Mouse (Mus musculus) hindbrain, postnatal 0 days (tissue): ENCODE data around the gene Glis1. TPM values are rescaled to one million over a fixed set of nuclear protein-coding genes. Genes with fewer than 3 reads are reported as not detected.
A peak's percentile ranks its signal among the peaks of the same experiment; 100 is the strongest.

ENCODE experiments used
- ATAC-seq: fragments of 200-750 bp; cut with Nextera tagmentation; 2 replicates; pipeline ENCODE4 v1.8.0; 2017; ENCODE audit warnings: mild to moderate bottlenecking, moderate TSS enrichment, moderate library complexity
- DNase-seq: peaks from one replicate; pipeline ENCODE4 v3.0.0-alpha.2; 2015; ENCODE audit warnings: low spot score
- H3K27ac ChIP-seq: fragments of 300-500 bp; sonication (generic); 2 replicates; pipeline ENCODE4 v1.5.1; 2014; ENCODE audit warnings: mild to moderate bottlenecking
- H3K27me3 ChIP-seq: fragments of 300-500 bp; sonication (generic); 2 replicates; pipeline ENCODE4 v1.6.1; 2014; ENCODE audit warnings: low read length, mixed read lengths; ENCODE audit not compliant: insufficient read depth
- H3K36me3 ChIP-seq: fragments of 300-500 bp; sonication (generic); 2 replicates; pipeline ENCODE4 v1.6.1; 2014; ENCODE audit warnings: low read length, mixed read lengths; ENCODE audit not compliant: insufficient read depth
- H3K4me1 ChIP-seq: fragments of 300-500 bp; sonication (generic); 2 replicates; pipeline ENCODE4 v1.6.1; 2014; ENCODE audit warnings: antibody characterized with exemption, low read length, mixed read lengths; ENCODE audit not compliant: insufficient read depth
- H3K4me2 ChIP-seq: fragments of 300-500 bp; sonication (generic); 2 replicates; pipeline ENCODE4 v1.6.1; 2014; ENCODE audit warnings: low read depth, mild to moderate bottlenecking, low read length, moderate library complexity, mixed read lengths
- H3K4me3 ChIP-seq: fragments of 300-500 bp; sonication (generic); 2 replicates; pipeline ENCODE4 v1.5.1; 2014; ENCODE audit warnings: low read length
- H3K9ac ChIP-seq: fragments of 300-500 bp; sonication (generic); replicated peaks from 2 replicates; pipeline ENCODE4 v1.6.1; 2014; ENCODE audit warnings: mild to moderate bottlenecking, low read length, moderate library complexity, mixed read lengths
- H3K9me3 ChIP-seq: fragments of 300-500 bp; sonication (generic); 2 replicates; pipeline ENCODE4 v1.6.1; 2016; ENCODE audit warnings: low read length, mixed read lengths
- CTCF ChIP-seq: IDR thresholded peaks from 2 replicates; pipeline ENCODE4 v1.5.1; 2016; ENCODE audit warnings: antibody characterized with exemption, control low read depth, low read depth
- WGBS: fragments of 180-500 bp; shearing (Covaris S2); extraction: QIAGEN DNeasy Blood & Tissue Kit; methylation state at CpG from one replicate; pipeline ENCODE4 v1.1.7; 2014; 5-methylcytosine and 5-hydroxymethylcytosine counted together
- polyA plus RNA-seq: library from polyadenylated mRNA; unstranded; fragments of >200 nt; fragmentation: Nextera tagmentation; extraction: Ambion mirVana; gene quantifications from 2 replicates; pipeline ENCODE4 v1.2.1, GENCODE M21; 2015
- total RNA-seq: library from RNA; depleted of rRNA; stranded (reverse); fragments of >200 nt; gene quantifications from 2 replicates; pipeline ENCODE4 v1.2.3, GENCODE M21; 2014

Gene Glis1
- total and polyA plus RNA-seq, 2 experiments from 2014 or later = 4.1 to 11.9 TPM

DNA sequence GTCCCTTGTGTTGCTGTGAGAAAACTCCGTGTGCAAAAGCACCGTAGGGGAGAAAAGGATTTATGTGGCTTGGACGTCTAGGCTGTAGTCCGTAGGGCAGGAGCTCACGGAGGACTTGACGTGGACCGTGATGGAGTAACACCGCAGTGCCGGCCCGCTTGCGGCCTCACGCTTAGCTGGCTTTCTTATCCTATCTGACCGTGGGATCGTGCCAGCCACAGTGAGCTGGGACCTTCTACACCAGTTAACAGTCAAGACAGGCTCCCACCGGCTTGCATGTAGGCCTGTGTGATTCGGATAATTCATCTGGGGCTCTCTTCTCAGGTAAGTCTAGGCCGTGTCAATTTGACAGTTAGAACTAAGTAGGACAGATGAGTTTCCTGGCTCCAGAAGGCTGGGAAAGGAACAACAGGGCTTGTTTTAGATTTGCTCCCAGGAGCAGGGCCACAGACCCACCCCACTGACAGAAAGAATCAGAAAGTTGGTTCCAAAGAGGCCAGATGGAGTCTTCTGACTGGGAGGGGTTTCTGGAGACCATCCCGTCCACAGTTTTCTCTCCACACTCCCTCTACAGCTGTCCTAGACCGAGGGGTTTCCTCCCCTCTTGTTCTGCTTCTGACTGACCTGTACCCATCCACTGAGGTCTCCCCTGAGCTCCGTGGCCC lies 49.3 kb downstream of the Glis1 start:
- Histone ChIP-seq H3K27ac (no peak overlapping the region), H3K4me3 (no peak overlapping the region), H3K36me3 (no peaks in the 10 kb centered on the region), H3K9me3 (no peaks in the 10 kb centered on the region), H3K27me3 (no peaks in the 10 kb centered on the region), H3K4me2 (no peak overlapping the region), H3K9ac (no peak overlapping the region), H3K4me1 (no peaks in the 10 kb centered on the region)
- ATAC-seq (no peak), DNase-seq (no peak)
- no peak for TF ChIP-seq CTCF
- 77% methylated on average over 20 of the region's 20 CpGs for WGBS

DNA sequence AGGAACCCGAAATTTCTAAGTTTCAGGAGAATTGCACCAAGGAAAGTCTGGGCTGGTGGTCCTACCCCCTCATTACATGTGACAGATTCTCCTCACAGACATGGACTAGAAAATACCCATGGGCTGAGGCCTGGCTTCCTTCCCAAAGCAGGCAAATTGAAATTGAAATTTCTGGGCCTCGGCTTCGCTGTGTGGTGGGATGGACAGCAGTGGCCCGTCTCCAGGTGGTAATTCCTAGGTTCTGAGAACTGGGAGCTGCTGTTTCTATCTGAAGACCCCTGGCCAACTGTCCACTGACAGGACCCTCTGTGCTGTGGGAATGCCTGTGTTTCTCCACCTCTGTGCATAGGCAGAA lies 49.8 kb downstream of the Glis1 start:
- H3K9ac ChIP-seq = no peak overlapping the region
- no peaks in the 10 kb centered on the region for H3K27me3 ChIP-seq
- H3K4me2 ChIP-seq = no peak overlapping the region
- no peak for TF ChIP-seq CTCF
- H3K4me1 ChIP-seq = no peaks in the 10 kb centered on the region
- H3K4me3 ChIP-seq = no peak overlapping the region
- no peaks in the 10 kb centered on the region for H3K36me3 ChIP-seq
- ATAC-seq = no peak
- DNase-seq = no peak
- no peak overlapping the region for H3K27ac ChIP-seq
- 58% methylated on average over 4 of the region's 4 CpGs for WGBS
- no peaks in the 10 kb centered on the region for H3K9me3 ChIP-seq

DNA sequence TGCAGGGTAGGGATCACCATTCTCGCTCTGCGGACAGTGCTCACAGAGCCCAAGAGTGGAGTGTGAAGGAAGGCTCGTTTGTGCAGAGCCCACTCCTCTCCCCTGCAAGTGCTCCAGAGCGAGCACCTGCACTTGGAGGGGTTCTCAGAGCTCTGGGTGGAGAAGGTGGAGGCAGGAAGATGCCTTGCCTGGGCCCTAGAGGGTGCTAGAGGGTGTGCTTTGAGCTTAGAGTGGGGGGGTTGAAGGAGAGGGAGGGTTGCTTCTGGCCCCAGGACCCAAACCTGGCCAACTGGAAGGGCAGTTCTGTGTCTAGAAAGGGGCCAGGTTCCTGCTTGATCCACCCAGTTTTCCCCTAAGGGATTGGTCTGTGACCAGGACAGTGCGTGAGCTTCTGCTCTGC lies 51.5 kb downstream of the Glis1 start:
- no peak overlapping the region for H3K9ac ChIP-seq
- no peaks in the 10 kb centered on the region for H3K9me3 ChIP-seq
- ATAC-seq (no peak), DNase-seq (no peak)
- WGBS = 66% methylated on average over 5 of the region's 5 CpGs
- H3K27me3 ChIP-seq = no peaks in the 10 kb centered on the region
- H3K36me3 ChIP-seq = no peaks in the 10 kb centered on the region
- no peak overlapping the region for H3K4me3 ChIP-seq
- H3K4me2 ChIP-seq = no peak overlapping the region
- peak; percentile 57 for TF ChIP-seq CTCF
- no peak overlapping the region for H3K27ac ChIP-seq
- no peaks in the 10 kb centered on the region for H3K4me1 ChIP-seq

DNA sequence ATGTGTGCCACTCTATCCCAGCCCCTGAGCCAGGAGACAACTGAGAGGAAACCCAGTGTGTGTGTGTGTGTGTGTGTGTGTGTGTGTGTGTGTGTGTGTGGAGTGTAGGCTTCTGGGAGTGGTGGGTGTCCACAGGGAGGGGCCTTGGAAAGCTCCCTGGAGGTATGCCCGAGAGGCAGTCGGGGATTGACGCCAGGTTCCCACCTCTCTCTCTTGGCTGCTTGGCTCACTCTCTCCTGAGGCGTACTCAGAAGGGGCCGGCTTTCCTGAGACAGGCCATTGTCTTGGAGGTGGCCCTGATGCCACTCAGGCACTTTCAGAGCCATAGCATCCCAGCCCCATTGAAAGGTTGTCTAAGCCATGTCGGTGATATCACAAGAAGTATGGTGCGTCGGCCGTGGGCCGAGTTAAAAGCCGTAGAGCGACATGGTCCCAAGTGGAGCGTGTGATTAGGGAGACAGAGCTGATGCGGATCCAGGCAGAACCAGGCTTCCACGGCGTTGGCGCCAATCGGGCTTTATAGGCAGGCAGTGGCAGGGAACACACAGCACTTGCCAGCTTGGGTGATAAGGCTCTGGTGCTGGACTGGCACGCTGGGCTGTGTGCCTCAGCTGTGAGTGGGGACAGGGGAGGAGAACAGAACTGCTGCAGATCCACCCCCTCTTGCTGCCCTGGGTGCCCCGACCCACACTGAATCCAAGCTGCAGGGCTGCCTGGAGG lies 54.9 kb downstream of the Glis1 start:
- ATAC-seq (no peak; the same call in 1 of the 2 replicates), DNase-seq (no peak)
- WGBS = 71% methylated on average over 20 of the region's 20 CpGs
- Histone ChIP-seq H3K27me3 (no peaks in the 10 kb centered on the region), H3K4me1 (no peaks in the 10 kb centered on the region), H3K36me3 (no peaks in the 10 kb centered on the region), H3K4me2 (no peak overlapping the region), H3K9ac (no peak overlapping the region), H3K9me3 (no peaks in the 10 kb centered on the region), H3K27ac (no peak overlapping the region), H3K4me3 (no peak overlapping the region)
- no peak for TF ChIP-seq CTCF

DNA sequence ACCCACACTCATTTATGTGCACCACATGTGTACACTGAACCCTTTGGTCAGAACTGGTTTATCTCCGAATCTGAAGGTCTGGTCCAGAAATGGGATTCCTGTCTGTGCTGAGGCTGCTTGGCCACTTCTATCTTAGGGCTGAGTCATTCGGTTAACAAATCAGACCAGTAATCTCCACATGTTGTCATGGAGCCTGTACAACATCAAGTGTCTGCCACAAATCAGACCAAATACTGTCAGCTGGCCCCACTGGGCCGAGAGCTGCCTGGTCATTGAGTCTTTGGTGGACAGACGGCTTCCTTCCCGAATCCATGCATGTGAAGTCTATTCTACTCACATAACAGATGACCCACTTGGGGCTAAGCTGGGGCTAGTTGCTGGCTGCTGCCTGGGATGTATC lies 58.6 kb downstream of the Glis1 start:
- no peak overlapping the region for H3K27ac ChIP-seq
- H3K4me1 ChIP-seq = no peaks in the 10 kb centered on the region
- DNase-seq = no peak
- H3K36me3 ChIP-seq = no peaks in the 10 kb centered on the region
- ATAC-seq = no peak
- no peak overlapping the region for H3K4me3 ChIP-seq
- H3K4me2 ChIP-seq = no peak overlapping the region
- H3K9ac ChIP-seq = no peak overlapping the region
- H3K9me3 ChIP-seq = no peaks in the 10 kb centered on the region
- TF ChIP-seq CTCF = no peak
- H3K27me3 ChIP-seq = no peaks in the 10 kb centered on the region
- WGBS = 75% methylated on average over 5 of the region's 5 CpGs

DNA sequence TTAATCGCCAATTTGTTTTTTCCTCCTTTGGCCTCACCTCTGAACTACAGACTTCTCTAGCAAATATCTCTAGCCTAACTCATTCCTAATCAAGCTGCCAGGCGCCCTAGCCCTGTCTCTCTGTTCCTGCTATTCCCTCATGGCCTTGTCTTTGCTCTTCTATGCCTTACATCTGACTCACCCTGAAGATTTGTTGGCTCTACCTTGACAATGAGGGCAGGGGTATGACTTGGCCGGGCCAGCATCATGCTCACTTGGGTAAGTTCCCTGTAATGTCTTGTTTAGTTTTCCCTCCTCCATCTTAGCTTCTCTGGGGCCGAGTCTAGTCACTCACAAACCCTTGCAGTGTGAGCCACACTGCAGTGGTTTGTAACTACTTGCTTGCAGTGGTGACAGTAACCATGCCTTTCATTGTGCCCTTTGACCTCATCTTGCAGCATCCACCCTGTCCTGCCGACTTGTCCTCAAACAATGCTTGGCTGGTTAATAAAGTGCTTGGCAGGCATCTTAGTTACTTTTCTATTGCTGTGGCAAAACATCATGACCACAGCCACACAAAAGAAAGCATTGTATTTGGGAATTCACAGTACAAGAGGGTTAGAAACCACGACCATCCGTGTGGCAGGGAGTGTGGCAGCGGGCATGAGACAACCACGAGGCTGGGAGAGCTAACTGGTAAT lies 61.5 kb downstream of the Glis1 start:
- H3K27me3 ChIP-seq = no peaks in the 10 kb centered on the region
- no peak for ATAC-seq
- WGBS = 58% methylated on average over 9 of the region's 9 CpGs

More for the DNA sequence above, 61.5 kb downstream of the Glis1 start:
- DNase-seq = no peak
- Histone ChIP-seq H3K4me2 (no peak overlapping the region), H3K27ac (no peak overlapping the region), H3K9ac (no peak overlapping the region), H3K4me3 (no peak overlapping the region), H3K36me3 (no peaks in the 10 kb centered on the region), H3K9me3 (no peaks in the 10 kb centered on the region), H3K4me1 (no peaks in the 10 kb centered on the region)
- TF ChIP-seq CTCF = no peak
